In genomic region chr9:55568466-55569159, GRCm38 (mm10) we compare ENCODE assay signal across 17 mouse cellular contexts. TPM values are rescaled to one million over a fixed set of nuclear protein-coding genes. Genes with fewer than 3 reads are reported as not detected.
A peak's percentile ranks its signal among the peaks of the same experiment; 100 is the strongest.
DNase-seq lines count a peak whose midpoint lies in the region; ATAC-seq lines count a peak whose summit lies in the region.
"Had no signal": no experiment of that assay in that cellular context is flagged by ENCODE, and none has a peak within 500 bp of the region (broad histone marks: within the 10 kb centered on the region; RNA-seq: fewer than 3 reads in every experiment).

No protein-coding gene starts in this region.

- intact Hi-C loops in heart, postnatal 14 days (cut with DNase I) = no loop called here

- H3K27me3 ChIP-seq in embryonic facial prominence, embryonic 14.5 days (replicated peaks; ENCODE audit: control insufficient read depth, insufficient read depth, low read length) = no peaks in the 10 kb centered on the region
- H3K27me3 ChIP-seq in embryonic facial prominence, embryonic 10.5 days (replicated peaks; ENCODE audit: low read depth, poor library complexity, severe bottlenecking) = no peaks in the 10 kb centered on the region
- H3K27me3 ChIP-seq in heart, embryonic 11.5 days (ENCODE audit: control insufficient read depth, insufficient read depth, low read length) = no peaks in the 10 kb centered on the region
- H3K27me3 ChIP-seq: kidney, embryonic 15.5 days; liver, embryonic 13.5 days; neural tube, embryonic 13.5 days had no signal

- H3K9ac ChIP-seq in embryonic facial prominence, embryonic 14.5 days (ENCODE audit: low read depth, low read length) = no peak overlapping the region
- H3K9ac ChIP-seq in heart, embryonic 11.5 days (ENCODE audit: low read depth, low read length) = no peak overlapping the region
- H3K9ac ChIP-seq: kidney, embryonic 15.5 days; liver, embryonic 13.5 days; neural tube, embryonic 13.5 days had no signal

- no peaks in the 10 kb centered on the region for H3K9me3 ChIP-seq in embryonic facial prominence, embryonic 14.5 days (ENCODE audit: control insufficient read depth, low read length)
- H3K9me3 ChIP-seq in embryonic facial prominence, embryonic 10.5 days = no peaks in the 10 kb centered on the region
- no peaks in the 10 kb centered on the region for H3K9me3 ChIP-seq in heart, embryonic 11.5 days (replicated peaks; ENCODE audit: control insufficient read depth, low read length)
- H3K9me3 ChIP-seq: kidney, embryonic 15.5 days; liver, embryonic 13.5 days; neural tube, embryonic 13.5 days had no signal

- H3K4me1 ChIP-seq in embryonic facial prominence, embryonic 14.5 days (ENCODE audit: control insufficient read depth, insufficient read depth, low read length) = peaks cover 5% of the 10 kb centered on the region; the same call in 1 of the 2 replicates
- H3K4me1 ChIP-seq in embryonic facial prominence, embryonic 10.5 days = 0 out of 2 replicates have a peak, but pooled peaks cover 3% of the 10 kb centered on the region
- no peaks in the 10 kb centered on the region for H3K4me1 ChIP-seq in heart, embryonic 11.5 days (ENCODE audit: control insufficient read depth, insufficient read depth, low read length)
- H3K4me1 ChIP-seq: kidney, embryonic 15.5 days; liver, embryonic 13.5 days; neural tube, embryonic 13.5 days had no signal

- H3K4me2 ChIP-seq in embryonic facial prominence, embryonic 14.5 days (ENCODE audit: low read depth, low read length) = no peak overlapping the region
- H3K4me2 ChIP-seq in heart, embryonic 11.5 days = no peak overlapping the region
- H3K4me2 ChIP-seq: kidney, embryonic 15.5 days; liver, embryonic 13.5 days; neural tube, embryonic 13.5 days had no signal

- no peak for ATAC-seq in embryonic facial prominence, embryonic 14.5 days (ENCODE audit: low read depth)
- ATAC-seq in heart, embryonic 11.5 days (replicated peaks; ENCODE audit: insufficient number of reproducible peaks, low FRiP score, low TSS enrichment) = no peak

- no peaks in the 10 kb centered on the region for H3K36me3 ChIP-seq in embryonic facial prominence, embryonic 14.5 days (ENCODE audit: control insufficient read depth, insufficient read depth, low read length)
- no peaks in the 10 kb centered on the region for H3K36me3 ChIP-seq in embryonic facial prominence, embryonic 10.5 days (replicated peaks)
- H3K36me3 ChIP-seq in heart, embryonic 11.5 days (ENCODE audit: control insufficient read depth, insufficient read depth, low read length) = no peaks in the 10 kb centered on the region
- H3K36me3 ChIP-seq: kidney, embryonic 15.5 days; liver, embryonic 13.5 days; neural tube, embryonic 13.5 days had no signal

- peak; percentile 18 for DNase-seq in embryonic facial prominence, embryonic 14.5 days (ENCODE audit: low spot score)
- no peak for DNase-seq in embryonic facial prominence, embryonic 10.5 days (ENCODE audit: low spot score)
- peak; percentile 27 to 48 for DNase-seq in heart, postnatal 14 days
- DNase-seq in ovary, postnatal 36 days (ENCODE audit: low spot score) = peak; percentile 13
- no peak for DNase-seq in ovary, postnatal 14 days (ENCODE audit: low spot score)
- peak; percentile 12 for DNase-seq in lung, postnatal 25 days (ENCODE audit: low spot score)
- DNase-seq in thymus, postnatal 14 days = no peak
- DNase-seq: cerebellum, adult 11 months; layer of hippocampus, adult 9-11 months; liver, embryonic 13.5 days; right cerebral cortex, adult 18-20 months had no signal

- H3K27ac ChIP-seq in embryonic facial prominence, embryonic 14.5 days (replicated peaks; ENCODE audit: low read depth, low read length) = no peak overlapping the region
- no peak overlapping the region for H3K27ac ChIP-seq in embryonic facial prominence, embryonic 10.5 days (replicated peaks)
- no peak overlapping the region for H3K27ac ChIP-seq in heart, embryonic 11.5 days (ENCODE audit: low read depth, low read length)
- H3K27ac ChIP-seq: kidney, embryonic 15.5 days; liver, embryonic 13.5 days; neural tube, embryonic 13.5 days had no signal

- WGBS in embryonic facial prominence, embryonic 14.5 days = 53% methylated on average over 5 of the region's 5 CpGs
- WGBS in embryonic facial prominence, embryonic 10.5 days = 66% methylated on average over 5 of the region's 5 CpGs
- 50% methylated on average over 5 of the region's 5 CpGs for WGBS in heart, embryonic 11.5 days (ENCODE audit: insufficient replicate concordance)

- H3K4me3 ChIP-seq in embryonic facial prominence, embryonic 14.5 days (ENCODE audit: low read depth, low read length) = no peak overlapping the region
- H3K4me3 ChIP-seq in embryonic facial prominence, embryonic 10.5 days = no peak overlapping the region
- H3K4me3 ChIP-seq in heart, embryonic 11.5 days (ENCODE audit: low read depth, low read length) = no peak overlapping the region
- H3K4me3 ChIP-seq: kidney, embryonic 15.5 days; liver, embryonic 13.5 days; neural tube, embryonic 13.5 days had no signal

RNA-seq across cellular contexts. Expression of gene Isl2, which starts 30.1 kb away (rescaled TPM):
- 7.3 and 7.9 TPM in 2 replicates for polyA plus RNA-seq in embryonic facial prominence, embryonic 14.5 days (2014; fragmentation: Nextera tagmentation; extraction: Ambion mirVana)
- polyA plus RNA-seq in embryonic facial prominence, embryonic 10.5 days (2016; fragmentation: Nextera tagmentation; extraction: Ambion mirVana) = 18.7 and 20.4 TPM in 2 replicates
- under 1 TPM in 1 of 2 experiments, not detected in 1; 0.15 TPM for total RNA-seq in heart, postnatal 14 days (2021)
- polyA plus RNA-seq in heart, embryonic 11.5 days (2014; fragmentation: Nextera tagmentation; extraction: Ambion mirVana) = 0.69 and 2.1 TPM in 2 replicates
- total RNA-seq: left cerebral cortex, postnatal 14 days; megakaryocyte, adult 5-6 weeks; midbrain, postnatal 0 days had no signal

RNA-seq across cellular contexts. Expression of gene Etfa, which starts 56.6 kb away (rescaled TPM):
- polyA plus RNA-seq in embryonic facial prominence, embryonic 14.5 days (2014; fragmentation: Nextera tagmentation; extraction: Ambion mirVana) = 182 and 191 TPM in 2 replicates
- polyA plus RNA-seq in embryonic facial prominence, embryonic 10.5 days (2016; fragmentation: Nextera tagmentation; extraction: Ambion mirVana) = 156 and 159 TPM in 2 replicates
- 100 to 1,000 TPM; 719 to 730 TPM for total RNA-seq in heart, postnatal 14 days (2021)
- polyA plus RNA-seq in heart, embryonic 11.5 days (2014; fragmentation: Nextera tagmentation; extraction: Ambion mirVana) = 283 and 296 TPM in 2 replicates

Comparison
In these comparisons a context has a peak if more than half of its experiments do, and no peak if none do; other contexts are left out.
1. DNase-seq: peak in embryonic facial prominence, embryonic 14.5 days (single experiment), heart, postnatal 14 days (2 of 2), ovary, postnatal 36 days (single experiment) and lung, postnatal 25 days (single experiment); none in embryonic facial prominence, embryonic 10.5 days (single experiment), ovary, postnatal 14 days (single experiment) and thymus, postnatal 14 days (single experiment).